Mouse (Mus musculus): ENCODE results near the gene Afp. TPM values are rescaled to one million over a fixed set of nuclear protein-coding genes. Genes with fewer than 3 reads are reported as not detected.

Afp gene
- 0.43 and 2.3 TPM in 2 replicates for polyA plus RNA-seq (2015; fragmentation: Nextera tagmentation; extraction: Ambion mirVana)

DNA sequence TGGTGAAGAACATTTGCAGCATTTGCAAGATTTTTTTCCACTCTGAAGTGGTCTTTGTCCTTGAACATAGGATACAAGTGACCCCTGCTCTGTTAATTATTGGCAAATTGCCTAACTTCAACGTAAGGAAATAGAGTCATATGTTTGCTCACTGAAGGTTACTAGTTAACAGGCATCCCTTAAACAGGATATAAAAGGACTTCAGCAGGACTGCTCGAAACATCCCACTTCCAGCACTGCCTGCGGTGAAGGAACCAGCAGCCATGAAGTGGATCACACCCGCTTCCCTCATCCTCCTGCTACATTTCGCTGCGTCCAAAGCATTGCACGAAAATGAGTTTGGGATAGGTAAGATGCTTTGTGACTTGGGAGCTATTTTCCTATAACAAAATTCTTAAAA lies at the start of gene Afp:
Gene Afp (plus strand): TSS at position 220 of the 400 bp plus-strand sequence.

DNA sequence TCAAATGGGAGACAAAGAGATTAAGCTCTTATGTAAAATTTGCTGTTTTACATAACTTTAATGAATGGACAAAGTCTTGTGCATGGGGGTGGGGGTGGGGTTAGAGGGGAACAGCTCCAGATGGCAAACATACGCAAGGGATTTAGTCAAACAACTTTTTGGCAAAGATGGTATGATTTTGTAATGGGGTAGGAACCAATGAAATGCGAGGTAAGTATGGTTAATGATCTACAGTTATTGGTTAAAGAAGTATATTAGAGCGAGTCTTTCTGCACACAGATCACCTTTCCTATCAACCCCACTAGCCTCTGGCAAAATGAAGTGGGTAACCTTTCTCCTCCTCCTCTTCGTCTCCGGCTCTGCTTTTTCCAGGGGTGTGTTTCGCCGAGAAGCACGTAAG lies 29.9 kb upstream of the Afp start, which contains the start of gene Alb:
Gene Alb (plus strand): TSS at position 279 of the 400 bp plus-strand sequence.

DNA sequence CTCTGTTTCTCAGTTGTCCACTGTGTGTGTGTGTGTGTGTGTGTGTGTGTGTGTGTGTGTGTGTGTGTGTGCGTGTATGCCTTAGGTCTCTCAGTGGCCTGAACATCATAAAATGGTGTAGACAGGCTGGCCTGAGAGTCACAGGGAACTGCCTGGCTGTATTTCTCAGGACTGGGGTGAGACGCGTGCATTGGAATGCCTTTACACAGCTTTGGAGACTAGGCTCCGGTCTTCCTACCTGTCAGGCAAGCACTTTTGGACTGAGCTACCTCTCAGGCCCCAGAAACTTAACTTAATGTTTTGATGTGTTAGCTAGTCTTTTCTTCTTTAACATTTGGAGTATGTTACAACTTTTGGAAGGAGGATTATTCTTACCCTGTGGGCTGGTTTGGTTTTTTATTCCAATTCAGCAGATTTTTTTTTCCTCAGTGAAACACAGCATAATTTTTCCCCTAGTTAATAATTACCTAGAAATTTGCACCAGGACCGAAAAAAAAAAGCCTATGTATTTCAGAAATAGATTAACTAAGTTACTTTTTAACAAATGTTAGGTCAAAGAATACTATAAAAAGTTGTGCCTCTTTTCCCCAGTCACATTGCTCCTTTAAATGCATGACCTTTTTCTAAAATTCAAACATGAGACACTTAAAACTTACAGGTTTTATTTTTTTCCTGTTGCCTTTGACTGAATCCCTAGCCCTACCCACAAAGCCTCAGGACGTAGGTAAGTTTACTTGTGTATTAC lies 28.0 kb downstream of the Afp start, which contains the start of gene Afm:
Gene Afm (plus strand): TSS at position 577 of the 745 bp plus-strand sequence.

Other genes with a start within 250 kb of the Afp start
- gene Ankrd17, start 124.2 kb upstream of the Afp start, polyA plus RNA-seq (2015; fragmentation: Nextera tagmentation; extraction: Ambion mirVana): 22.6 and 25.0 TPM in 2 replicates
- gene Gm9958, start 123.5 kb upstream of the Afp start, polyA plus RNA-seq (2015; fragmentation: Nextera tagmentation; extraction: Ambion mirVana): 2.7 TPM in 2 replicates
- 0.98 and 3.5 TPM in 2 replicates for gene Alb, start 29.8 kb upstream of the Afp start, polyA plus RNA-seq (2015; fragmentation: Nextera tagmentation; extraction: Ambion mirVana)
- gene Afm, start 28.2 kb downstream of the Afp start, polyA plus RNA-seq (2015; fragmentation: Nextera tagmentation; extraction: Ambion mirVana): not detected in 2 replicates
- 0.08 and 0.09 TPM in 2 replicates for gene 5830473C10Rik, start 70.4 kb downstream of the Afp start, polyA plus RNA-seq (2015; fragmentation: Nextera tagmentation; extraction: Ambion mirVana)
- gene Rassf6, start 149.9 kb downstream of the Afp start, polyA plus RNA-seq (2015; fragmentation: Nextera tagmentation; extraction: Ambion mirVana): 2.9 and 3.0 TPM in 2 replicates